Mouse (Mus musculus) myocyte (in vitro differentiated cells): Measurements from ENCODE around the gene Mboat1. TPM values are rescaled to one million over a fixed set of nuclear protein-coding genes. Genes with fewer than 3 reads are reported as not detected.

Experiments
- H3K27me3 ChIP-seq: one replicate; pipeline ENCODE4 v1.6.1; 2011; ENCODE audit not compliant: control insufficient read depth, insufficient read depth, insufficient read length
- H3K36me3 ChIP-seq: one replicate; pipeline ENCODE4 v1.6.1; 2011; ENCODE audit not compliant: control insufficient read depth, insufficient read depth
- H3K4me2 ChIP-seq: one replicate; pipeline ENCODE4 v1.6.1; 2011; ENCODE audit warnings: low read depth, control low read depth
- H3K4me3 ChIP-seq: one replicate; pipeline ENCODE4 v1.5.1; 2011; ENCODE audit warnings: mild to moderate bottlenecking, control low read depth, moderate library complexity
- H3K79me2 ChIP-seq: one replicate; pipeline ENCODE4 v1.6.1; 2011; ENCODE audit not compliant: control insufficient read depth, insufficient read depth
- H3ac ChIP-seq: one replicate; pipeline ENCODE4 v1.6.1; 2011; ENCODE audit not compliant: control insufficient read depth, insufficient read length
- CEBPB ChIP-seq: IDR thresholded peaks from 2 replicates; pipeline ENCODE4 v1.6.1; 2011; ENCODE audit warnings: mild to moderate bottlenecking, moderate library complexity; ENCODE audit not compliant: poor library complexity, insufficient read depth, severe bottlenecking
- E2F4 ChIP-seq: IDR thresholded peaks from one replicate; pipeline ENCODE4 v1.6.1; 2011; ENCODE audit warnings: mild to moderate bottlenecking, control low read depth, moderate library complexity; ENCODE audit not compliant: insufficient read depth
- MAX ChIP-seq: IDR thresholded peaks from one replicate; pipeline ENCODE4 v1.6.1; 2011; ENCODE audit warnings: low read depth, mild to moderate bottlenecking, control low read depth
- MYOD1 ChIP-seq, 3 experiments: IDR thresholded peaks; one replicate each; pipeline ENCODE4 v1.6.1; 2011; ENCODE audit warnings: control low read depth in 2 of 3, low read depth in 2 of 3, mild to moderate bottlenecking in 2 of 3, moderate library complexity in 1 of 3; ENCODE audit not compliant: insufficient read length in 2 of 3, control insufficient read depth in 1 of 3
- MYOG ChIP-seq, 3 experiments: IDR thresholded peaks; one replicate each; pipeline ENCODE4 v1.6.1; 2011; ENCODE audit warnings: control low read depth in 2 of 3, low read depth in 2 of 3, mild to moderate bottlenecking in 2 of 3; ENCODE audit not compliant: insufficient read length in 2 of 3, control insufficient read depth in 1 of 3, insufficient read depth in 1 of 3
- POLR2A ChIP-seq: IDR thresholded peaks from one replicate; pipeline ENCODE4 v1.6.1; 2011; ENCODE audit warnings: low read depth, mild to moderate bottlenecking, control low read depth, moderate library complexity; ENCODE audit not compliant: insufficient read length
- POLR2AphosphoS2 ChIP-seq: IDR thresholded peaks from one replicate; pipeline ENCODE4 v1.6.1; 2011; ENCODE audit warnings: low read depth, control low read depth; ENCODE audit not compliant: insufficient read length
- REST ChIP-seq: IDR thresholded peaks from one replicate; pipeline ENCODE4 v1.6.1; 2011; ENCODE audit warnings: mild to moderate bottlenecking, control low read depth, moderate library complexity; ENCODE audit not compliant: insufficient read depth, insufficient read length
- SRF ChIP-seq: IDR thresholded peaks from one replicate; pipeline ENCODE4 v1.6.1; 2011; ENCODE audit warnings: low read depth; ENCODE audit not compliant: control insufficient read depth, insufficient read length
- TCF12 ChIP-seq: IDR thresholded peaks from one replicate; pipeline ENCODE4 v1.6.1; 2011; ENCODE audit warnings: mild to moderate bottlenecking, control low read depth; ENCODE audit not compliant: poor library complexity, insufficient read depth, severe bottlenecking
- TCF3 ChIP-seq: IDR thresholded peaks from one replicate; pipeline ENCODE4 v1.6.1; 2011; ENCODE audit warnings: low read depth, control low read depth; ENCODE audit not compliant: insufficient read length
- USF1 ChIP-seq: IDR thresholded peaks from one replicate; pipeline ENCODE4 v1.6.1; 2011; ENCODE audit warnings: low read depth, mild to moderate bottlenecking, control low read depth, moderate library complexity
- polyA plus RNA-seq: library from polyadenylated mRNA; unstranded; fragments of >200 nt; fragmentation: generic; extraction: Trizol; gene quantifications from one replicate; pipeline ENCODE4 v1.2.1, GENCODE M21; 2012; ENCODE audit warnings: missing spikeins

Mboat1 gene
- polyA plus RNA-seq, 1 experiment, result 6.9 TPM

- Histone ChIP-seq H3K36me3 (no peaks in the 10 kb centered on the region), H3ac (no peak overlapping the region), H3K4me2 (no peak overlapping the region), H3K79me2 (no peaks in the 10 kb centered on the region), H3K4me3 (no peak overlapping the region), H3K27me3 (no peaks in the 10 kb centered on the region)
- no peak for TF ChIP-seq TCF12
- TF ChIP-seq POLR2AphosphoS2, result no peak
- TF ChIP-seq USF1, result no peak
- TF ChIP-seq REST, result no peak
- no peak for TF ChIP-seq MYOG (IDR thresholded peaks at IDR 0.05; ENCODE audit: control insufficient read depth in 1 of 3, insufficient read depth in 1 of 3, insufficient read length in 2 of 3, low read depth in 2 of 3)
- no peak for TF ChIP-seq E2F4
- no peak for TF ChIP-seq SRF
- no peak for TF ChIP-seq CEBPB
- TF ChIP-seq MYOD1 (IDR thresholded peaks at IDR 0.05; ENCODE audit: control insufficient read depth in 1 of 3, insufficient read length in 2 of 3, low read depth in 2 of 3), result no peak
- no peak for TF ChIP-seq POLR2A
- TF ChIP-seq TCF3, result no peak
- TF ChIP-seq MAX, result no peak
Observed at GRCm38 (mm10) chr13:30166138-30167090, 30.1 kb downstream of the Mboat1 start.

GRCm38 (mm10) chr13:30167499-30167898, 31.2 kb downstream of the Mboat1 start:
- Histone ChIP-seq H3K79me2 (no peaks in the 10 kb centered on the region), H3K36me3 (no peaks in the 10 kb centered on the region), H3ac (no peak overlapping the region), H3K4me2 (no peak overlapping the region), H3K27me3 (no peaks in the 10 kb centered on the region), H3K4me3 (no peak overlapping the region)
- no peak for TF ChIP-seq E2F4
- no peak for TF ChIP-seq MAX
- TF ChIP-seq CEBPB, result no peak
- TF ChIP-seq MYOG (IDR thresholded peaks at IDR 0.05; ENCODE audit: control insufficient read depth in 1 of 3, insufficient read depth in 1 of 3, insufficient read length in 2 of 3, low read depth in 2 of 3), result no peak
- no peak for TF ChIP-seq REST
- TF ChIP-seq POLR2A, result no peak
- TF ChIP-seq USF1, result no peak
- no peak for TF ChIP-seq SRF
- no peak for TF ChIP-seq MYOD1 (IDR thresholded peaks at IDR 0.05; ENCODE audit: control insufficient read depth in 1 of 3, insufficient read length in 2 of 3, low read depth in 2 of 3)
- TF ChIP-seq TCF3, result no peak
- no peak for TF ChIP-seq POLR2AphosphoS2
- TF ChIP-seq TCF12, result no peak

- no peaks in the 10 kb centered on the region for H3K79me2 ChIP-seq
- H3K4me2 ChIP-seq, result no peak overlapping the region
- no peak overlapping the region for H3ac ChIP-seq
- H3K27me3 ChIP-seq, result no peaks in the 10 kb centered on the region
- no peak for TF ChIP-seq MYOD1 (IDR thresholded peaks at IDR 0.05; ENCODE audit: control insufficient read depth in 1 of 3, insufficient read length in 2 of 3, low read depth in 2 of 3)
- TF ChIP-seq E2F4, result no peak
- TF ChIP-seq MAX, result no peak
- TF ChIP-seq USF1, result no peak
- no peak for TF ChIP-seq REST
- no peak for TF ChIP-seq SRF
- no peaks in the 10 kb centered on the region for H3K36me3 ChIP-seq
- no peak overlapping the region for H3K4me3 ChIP-seq
Observed at GRCm38 (mm10) chr13:30168803-30169202, 32.5 kb downstream of the Mboat1 start.

GRCm38 (mm10) chr13:30170061-30170460, 33.8 kb downstream of the Mboat1 start:
- no peaks in the 10 kb centered on the region for H3K27me3 ChIP-seq
- no peak overlapping the region for H3K4me3 ChIP-seq
- H3K36me3 ChIP-seq, result no peaks in the 10 kb centered on the region
- no peak overlapping the region for H3ac ChIP-seq
- no peak overlapping the region for H3K4me2 ChIP-seq
- no peaks in the 10 kb centered on the region for H3K79me2 ChIP-seq
- TF ChIP-seq REST (no peak), TCF12 (no peak), MYOG (IDR thresholded peaks at IDR 0.05; ENCODE audit: control insufficient read depth in 1 of 3, insufficient read depth in 1 of 3, insufficient read length in 2 of 3, low read depth in 2 of 3) (no peak), POLR2A (no peak), USF1 (no peak), POLR2AphosphoS2 (no peak), SRF (no peak), MYOD1 (IDR thresholded peaks at IDR 0.05; ENCODE audit: control insufficient read depth in 1 of 3, insufficient read length in 2 of 3, low read depth in 2 of 3) (no peak), TCF3 (no peak), E2F4 (no peak), CEBPB (no peak), MAX (no peak)
